Mouse (Mus musculus): Measurements from ENCODE around the gene Birc2. TPM values are rescaled to one million over a fixed set of nuclear protein-coding genes. Genes with fewer than 3 reads are reported as not detected.
"Not testable (repeated sequence)": the region's sequence is repeated elsewhere in the genome, so short reads cannot be mapped to it uniquely, and the experiment has no call there.

The Birc2 gene
- total RNA-seq (2022): 10 to 100 TPM; 19.1 to 24.3 (median 23.7) TPM

- DNase-seq (ENCODE audit: low spot score in 2 of 2): peak; percentile 86 to 94
These were observed at the start of gene Birc2 for GRCm38 (mm10) chr9:7836905-7837805. Birc2 (minus strand) TSS chr9:7837064.

DNA sequence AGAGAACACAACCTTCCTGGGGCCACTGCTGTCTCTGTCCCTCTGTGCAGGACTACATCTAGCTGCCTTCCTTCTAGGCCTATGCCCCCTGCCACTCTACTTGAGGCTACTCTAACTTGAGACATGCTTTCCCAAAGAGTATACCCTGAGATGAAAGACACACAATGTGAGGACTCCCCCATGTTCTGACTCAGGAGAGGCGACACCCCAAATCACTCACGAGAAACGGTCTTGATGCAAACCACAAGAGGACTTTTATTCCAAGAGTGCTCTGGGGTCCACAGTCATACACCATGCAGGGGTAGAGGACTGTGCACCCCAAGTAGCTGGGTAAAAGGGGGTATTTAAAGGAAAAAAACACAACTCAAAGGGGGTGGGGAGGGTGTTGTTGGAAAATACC is 47.5 kb upstream of the Birc2 start:
- no peak for DNase-seq (ENCODE audit: low spot score in 2 of 2)

- no peak for DNase-seq (ENCODE audit: low spot score in 2 of 2)
These were observed 45.5 kb upstream of the Birc2 start for GRCm38 (mm10) chr9:7882304-7882865.

DNA sequence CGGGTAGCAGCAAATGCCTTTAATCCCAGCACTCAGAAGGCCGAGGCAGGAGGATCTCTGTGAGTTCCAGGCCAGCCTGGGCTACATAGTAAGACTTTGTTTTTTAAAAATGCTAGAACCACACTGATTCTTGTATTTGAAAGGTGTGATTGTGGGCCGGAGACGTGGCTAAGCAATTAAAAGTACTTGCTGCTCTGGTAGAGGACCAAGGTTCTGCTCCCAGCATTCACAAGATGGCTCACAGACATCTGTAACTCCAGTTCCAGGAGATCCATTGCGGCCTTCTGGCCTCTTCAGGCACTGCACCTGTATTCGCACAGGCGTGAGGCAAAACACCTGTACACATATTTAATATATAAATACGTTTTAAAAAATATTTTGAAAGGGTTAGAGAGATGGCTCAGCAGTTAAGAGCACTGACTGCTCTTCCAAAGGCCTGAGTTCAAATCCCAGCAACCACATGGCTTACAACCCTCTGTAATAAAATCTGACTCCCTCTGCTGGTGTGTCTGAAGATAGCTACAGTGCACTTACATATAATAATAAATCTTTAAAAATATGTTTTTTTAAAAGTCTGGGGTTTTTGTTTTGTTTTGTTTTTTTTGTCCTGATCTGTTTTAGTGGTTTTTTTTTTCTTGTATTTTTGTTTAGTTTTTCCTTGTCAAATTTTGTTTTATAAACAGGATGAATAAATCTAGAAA is 36.8 kb upstream of the Birc2 start:
- DNase-seq (ENCODE audit: low spot score in 2 of 2): no peak

DNA sequence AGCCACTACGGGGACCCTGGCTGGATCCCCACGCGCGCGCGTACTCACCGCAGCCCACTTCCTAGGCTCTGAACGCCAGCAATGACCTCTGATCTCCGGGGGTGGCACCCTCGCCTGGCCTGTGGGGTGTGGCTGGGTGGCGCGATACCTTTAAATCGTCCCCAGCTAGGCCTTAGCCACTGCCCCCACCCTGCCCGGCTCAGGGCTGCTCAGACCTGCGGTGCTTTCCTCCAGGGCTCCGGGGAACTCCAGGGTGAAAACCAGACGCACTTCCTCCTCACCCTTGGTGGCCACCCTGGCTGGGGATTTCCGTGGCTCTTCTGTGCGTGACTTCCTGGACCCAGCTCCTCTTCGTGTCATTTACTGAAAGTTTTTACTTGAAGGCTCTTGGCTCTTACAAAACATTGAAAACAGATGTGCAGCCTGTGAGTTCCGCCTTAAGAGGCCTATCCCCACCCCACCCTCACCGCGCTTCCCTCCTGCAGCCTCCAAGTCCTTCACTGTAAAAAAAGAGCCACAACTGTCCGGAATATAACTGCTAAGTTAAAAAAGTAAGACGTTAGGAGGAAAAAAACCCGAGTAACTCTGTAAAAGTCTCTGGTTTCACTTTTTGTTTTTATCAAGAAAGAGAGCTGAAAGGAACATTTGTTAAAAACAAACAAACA is 36.0 kb upstream of the Birc2 start, which contains the start of gene Birc3:
TSS of gene Birc3 (minus strand) at position 412 of the 665 bp plus-strand sequence.
- DNase-seq (ENCODE audit: low spot score in 2 of 2): peak; percentile 47 to 57

DNA sequence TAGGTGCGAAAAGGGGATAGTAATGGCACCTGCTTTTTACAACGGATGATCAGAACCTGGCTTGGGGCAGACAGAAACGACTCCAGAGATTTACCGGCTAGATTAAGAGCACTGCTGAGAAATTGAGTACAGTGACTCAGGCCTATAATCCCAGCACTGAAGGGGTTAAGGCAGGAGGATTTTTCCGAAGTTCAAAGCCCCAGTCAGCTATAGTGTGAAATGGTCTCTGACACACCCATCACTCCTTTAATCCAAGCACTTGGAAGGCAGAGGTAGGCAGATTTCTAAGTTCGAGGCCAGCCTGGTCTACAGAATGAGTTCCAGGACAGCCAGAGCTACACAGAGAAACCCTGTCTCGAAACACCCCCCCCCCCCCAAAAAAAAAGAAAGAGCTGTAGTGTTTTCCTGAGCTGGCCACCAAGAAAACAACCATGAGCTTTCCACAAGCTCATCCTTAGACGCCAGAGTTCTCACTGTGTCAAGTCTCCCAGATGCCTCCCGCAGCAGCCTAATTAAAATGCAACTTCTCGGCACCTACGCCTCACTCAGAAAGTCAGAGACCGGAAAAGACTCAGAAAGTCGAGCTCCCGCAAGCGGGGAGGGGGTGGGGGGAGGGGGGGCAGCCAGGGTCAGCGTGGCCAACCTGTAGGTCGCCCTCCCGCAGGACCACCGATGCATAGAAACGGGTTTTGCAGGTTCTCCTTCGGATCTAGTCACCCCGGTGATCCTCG is 35.3 kb upstream of the Birc2 start:
- DNase-seq (ENCODE audit: low spot score in 2 of 2): no peak

- DNase-seq (ENCODE audit: low spot score in 2 of 2): no peak
These were observed 34.6 kb upstream of the Birc2 start for GRCm38 (mm10) chr9:7871316-7872043.

- DNase-seq (ENCODE audit: low spot score in 2 of 2): no peak
These were observed 33.9 kb upstream of the Birc2 start for GRCm38 (mm10) chr9:7870556-7871315.

DNA sequence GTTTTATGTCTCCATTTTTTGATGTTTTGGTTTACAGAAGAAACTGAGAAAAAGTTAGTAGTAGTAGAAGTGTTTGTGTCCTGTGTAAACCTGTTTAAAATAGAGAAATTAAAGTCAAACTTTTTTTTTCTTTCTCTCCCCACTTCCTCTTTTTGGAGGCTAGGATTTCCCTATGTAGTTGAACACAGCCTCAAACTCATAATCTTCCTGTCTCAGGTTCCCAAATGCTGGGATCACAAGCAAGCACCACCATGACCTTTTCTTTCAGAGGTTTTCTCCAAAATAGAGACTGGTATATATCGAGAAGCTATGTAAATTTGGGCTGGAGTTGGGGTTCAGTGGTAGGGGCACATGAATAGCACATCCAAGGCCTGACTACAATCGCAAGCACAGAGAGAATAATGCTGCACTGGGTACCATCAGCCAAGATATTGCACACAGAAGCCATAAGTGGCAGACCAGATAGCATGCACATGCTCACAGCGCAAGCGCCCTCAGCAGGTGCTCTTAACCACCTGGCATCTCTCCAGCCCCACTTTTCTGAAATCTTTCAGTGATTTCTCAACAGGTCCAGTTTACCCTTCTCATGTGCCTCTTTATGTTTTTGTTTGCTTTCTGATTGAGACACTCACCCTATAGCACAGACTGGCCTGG is 32.1 kb upstream of the Birc2 start:
- DNase-seq (ENCODE audit: low spot score in 2 of 2): no peak

DNA sequence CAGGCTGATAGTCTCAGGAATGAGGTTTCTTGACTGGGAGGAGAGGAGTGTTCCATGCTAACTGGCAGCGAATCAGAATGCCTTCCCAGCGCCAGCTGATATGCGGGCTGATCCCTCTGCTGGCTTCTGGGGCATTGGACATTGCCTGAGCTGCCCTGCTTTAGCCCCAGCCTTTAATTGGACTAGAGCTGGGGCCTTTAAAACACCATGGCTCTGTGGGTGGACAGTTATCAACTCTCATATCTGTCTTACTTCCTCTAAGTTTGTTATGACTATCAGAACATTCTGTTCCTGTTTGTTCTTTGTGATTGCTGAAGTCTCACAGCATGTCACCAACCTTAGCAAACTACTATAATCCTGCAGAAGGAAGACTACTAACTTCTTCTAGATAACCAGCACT is 31.1 kb upstream of the Birc2 start:
- DNase-seq (ENCODE audit: low spot score in 2 of 2): no peak

GRCm38 (mm10) chr9:7866981-7867380 is 30.1 kb upstream of the Birc2 start:
- DNase-seq (ENCODE audit: low spot score in 2 of 2): not testable (repeated sequence)

DNA sequence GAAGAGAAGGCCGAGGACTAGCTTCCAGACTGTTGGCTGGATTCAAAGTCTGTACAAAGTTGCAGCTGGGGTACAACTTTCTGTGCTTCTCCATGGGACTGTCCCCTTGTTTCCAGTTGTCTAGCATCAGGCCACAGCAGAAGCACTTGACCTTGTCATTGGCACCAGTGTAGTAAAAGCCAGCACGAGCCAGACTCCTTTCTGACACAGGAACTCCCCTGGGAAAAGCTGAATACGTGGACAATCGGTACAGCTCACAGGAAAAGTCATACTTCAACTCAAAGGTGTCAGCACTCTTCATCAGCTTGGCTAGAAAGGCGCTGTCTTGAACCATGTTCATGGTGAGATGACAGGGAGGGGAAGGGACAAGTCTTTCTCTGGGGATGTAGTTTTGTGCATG is 24.1 kb upstream of the Birc2 start:
- DNase-seq (ENCODE audit: low spot score in 2 of 2): no peak

DNA sequence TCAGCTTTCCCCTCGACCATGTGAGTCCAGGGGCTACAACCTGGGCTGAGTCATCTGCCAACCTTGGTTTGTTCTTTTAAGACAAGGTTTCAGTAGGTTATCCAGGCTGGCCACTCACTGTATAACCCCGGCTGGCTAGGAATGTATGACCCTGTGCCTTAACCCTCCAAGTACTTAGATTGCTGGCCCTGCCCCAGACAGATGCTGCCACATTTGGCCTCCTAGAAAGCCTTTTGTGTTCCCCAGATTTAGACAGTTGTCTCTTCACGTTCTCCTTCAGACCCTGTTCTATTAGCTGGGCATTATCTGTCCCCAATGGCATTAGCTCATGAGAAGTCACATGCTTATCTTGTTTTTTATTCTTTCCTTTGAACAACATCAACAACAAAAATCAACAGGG is 19.0 kb upstream of the Birc2 start:
- no peak for DNase-seq (ENCODE audit: low spot score in 2 of 2)

DNA sequence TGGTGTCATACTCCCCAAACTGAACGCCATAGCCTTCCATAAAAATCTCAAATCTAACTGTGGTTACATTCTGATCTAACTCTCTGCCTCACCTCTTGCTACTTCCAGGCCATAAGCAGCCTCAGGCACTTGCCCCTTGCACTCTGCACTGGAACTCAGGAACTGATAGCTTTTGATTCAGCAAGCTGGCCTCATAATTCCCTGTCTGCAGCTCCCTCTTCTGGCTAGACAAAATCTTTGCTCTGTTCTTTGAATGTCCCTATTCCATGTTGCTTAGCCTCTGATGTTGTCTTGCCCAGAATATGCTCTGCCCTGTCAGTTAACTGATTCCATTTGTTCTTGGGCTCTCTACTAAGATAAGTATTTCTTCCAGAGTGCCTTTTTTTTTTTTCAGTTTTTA is 18.5 kb upstream of the Birc2 start:
- no peak for DNase-seq (ENCODE audit: low spot score in 2 of 2)

- DNase-seq (ENCODE audit: low spot score in 2 of 2): not testable (repeated sequence)
These were observed 17.3 kb upstream of the Birc2 start for GRCm38 (mm10) chr9:7854196-7854595.

DNA sequence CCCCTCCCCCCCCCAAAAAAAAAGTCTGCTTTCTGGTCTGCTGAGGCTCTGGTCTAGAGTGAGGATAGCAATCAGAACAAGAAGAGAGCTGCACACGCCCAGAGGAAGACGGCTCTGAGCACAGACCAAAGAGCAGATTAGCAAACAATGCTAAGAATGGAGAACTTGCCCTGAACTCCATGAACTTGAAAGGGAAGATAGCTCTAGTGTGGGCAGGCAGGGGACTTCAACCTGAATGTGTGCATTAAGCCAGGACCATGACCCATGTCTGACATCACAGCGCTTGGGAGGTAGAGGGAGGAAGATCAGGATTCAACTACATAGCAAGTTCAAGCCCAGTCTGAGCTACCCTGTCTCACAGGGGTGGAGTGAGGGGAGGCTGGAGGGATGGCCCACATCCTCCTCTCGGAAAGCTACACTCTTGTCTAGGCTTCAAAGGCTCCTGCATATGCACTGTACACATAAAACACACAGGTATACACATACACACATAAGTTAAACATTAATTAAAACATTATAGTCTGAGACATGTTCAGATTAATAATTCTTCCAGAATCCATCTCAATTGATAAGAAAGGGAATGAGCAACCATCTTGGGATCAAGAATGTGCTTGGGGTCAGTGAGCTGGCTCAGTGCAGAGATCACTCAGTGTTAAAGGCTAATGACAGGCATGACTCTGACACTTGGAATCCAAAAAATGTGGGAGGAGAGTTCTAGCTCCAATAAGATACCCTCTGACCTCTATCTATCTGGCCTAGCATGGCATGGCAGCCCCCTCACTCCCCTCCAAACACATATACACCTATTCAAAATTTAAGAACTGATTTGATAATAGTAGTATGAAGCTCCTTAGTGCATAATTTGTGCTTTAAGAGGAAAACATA is 15.7 kb upstream of the Birc2 start:
- DNase-seq (ENCODE audit: low spot score in 2 of 2): no peak

GRCm38 (mm10) chr9:7851841-7852240 is 15.0 kb upstream of the Birc2 start:
- DNase-seq (ENCODE audit: low spot score in 2 of 2): no peak

- DNase-seq (ENCODE audit: low spot score in 2 of 2): no peak
These were observed 11.3 kb upstream of the Birc2 start for GRCm38 (mm10) chr9:7848191-7848590.

Measured in gastrocnemius, adult 8-10 months (tissue).